Comparison of ENCODE assay signal across 16 mouse cellular contexts in the genomic region with DNA sequence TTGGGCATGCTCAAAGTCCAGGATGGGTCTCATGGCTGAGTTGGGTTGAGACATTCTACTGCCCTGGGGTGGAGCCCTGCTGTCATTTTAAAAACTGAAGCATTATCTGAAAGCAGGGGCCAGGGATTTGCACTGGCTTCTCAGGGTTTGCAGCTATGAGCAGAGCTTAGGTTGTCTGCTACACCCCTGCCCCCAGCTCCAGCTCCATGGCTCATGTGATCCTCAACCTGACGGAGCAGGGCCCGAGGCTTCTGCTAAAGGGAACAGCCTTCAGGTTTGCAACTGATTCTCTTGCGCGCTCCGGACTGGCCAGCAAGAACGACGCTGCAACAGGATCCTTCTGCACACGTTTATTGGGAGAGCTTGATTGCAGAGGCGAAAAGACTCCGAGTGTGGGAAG. TPM values are rescaled to one million over a fixed set of nuclear protein-coding genes. Genes with fewer than 3 reads are reported as not detected.
"Had no signal": no experiment of that assay in that cellular context is flagged by ENCODE, and none has a peak within 500 bp of the region (broad histone marks: within the 10 kb centered on the region; RNA-seq: fewer than 3 reads in every experiment).

No protein-coding gene starts in this region.

- H3K27ac ChIP-seq: limb, embryonic 15.5 days; liver, embryonic 13.5 days; midbrain, embryonic 10.5 days; neural tube, embryonic 12.5 days had no signal

- H3K9ac ChIP-seq: limb, embryonic 15.5 days; liver, embryonic 13.5 days; neural tube, embryonic 12.5 days had no signal

- H3K9me3 ChIP-seq: limb, embryonic 15.5 days; liver, embryonic 13.5 days; neural tube, embryonic 12.5 days had no signal

- H3K4me2 ChIP-seq: limb, embryonic 15.5 days; liver, embryonic 13.5 days; neural tube, embryonic 12.5 days had no signal

- H3K36me3 ChIP-seq: limb, embryonic 15.5 days; liver, embryonic 13.5 days; midbrain, embryonic 10.5 days; neural tube, embryonic 12.5 days had no signal

- DNase-seq: kidney, postnatal 10 days; layer of hippocampus, postnatal 36 days; liver, embryonic 13.5 days; lung, adult 18-20 months; midbrain, embryonic 14.5 days; retina, postnatal 1 day; right cerebral cortex, postnatal 4 days; spleen, adult 18-20 months; thymus, adult 2 months; thymus, postnatal 25 days had no signal

- H3K27me3 ChIP-seq: limb, embryonic 15.5 days; liver, embryonic 13.5 days; neural tube, embryonic 12.5 days had no signal

- H3K4me3 ChIP-seq: limb, embryonic 15.5 days; liver, embryonic 13.5 days; midbrain, embryonic 10.5 days; myocyte; neural tube, embryonic 12.5 days had no signal

RNA-seq across cellular contexts. Expression of a gene that starts 41.2 kb away (rescaled TPM):
- total RNA-seq: megakaryocyte, adult 5-6 weeks had no signal
- polyA plus RNA-seq: large intestine, adult 2 months; liver, embryonic 13.5 days had no signal
